Mouse (Mus musculus) liver, embryonic 14.5 days (tissue): Measurements from ENCODE around the gene Gm10447. TPM values are rescaled to one million over a fixed set of nuclear protein-coding genes. Genes with fewer than 3 reads are reported as not detected.

ENCODE experiments used
- ATAC-seq: fragments of 200-750 bp; cut with Nextera tagmentation; 2 replicates; pipeline ENCODE4 v1.8.0; 2017; ENCODE audit warnings: moderate number of reproducible peaks, mild to moderate bottlenecking, moderate library complexity; ENCODE audit not compliant: insufficient read depth
- DNase-seq, 3 experiments: peaks; one replicate each; pipeline ENCODE4 v3.0.0-alpha.2; 2012 to 2013; ENCODE audit warnings: low read depth in 3 of 3, low spot score in 3 of 3
- H3K27ac ChIP-seq: fragments of 300-500 bp; sonication (generic); 2 replicates; pipeline ENCODE4 v1.5.1; 2014; ENCODE audit warnings: moderate library complexity, mild to moderate bottlenecking, control low read depth, inconsistent platforms
- H3K27me3 ChIP-seq: fragments of 300-500 bp; sonication (generic); 2 replicates; pipeline ENCODE4 v1.6.1; 2014; ENCODE audit warnings: mild to moderate bottlenecking, low read length, moderate library complexity; ENCODE audit not compliant: control insufficient read depth, insufficient read depth
- H3K36me3 ChIP-seq: fragments of 300-500 bp; sonication (generic); replicated peaks from 2 replicates; pipeline ENCODE4 v1.6.1; 2014; ENCODE audit warnings: low read depth; ENCODE audit not compliant: control insufficient read depth, insufficient read depth
- H3K4me1 ChIP-seq, 2 experiments: fragments of 200-500 bp in 1 of 2; fragments of 300-500 bp in 1 of 2; sonication (generic) in 1 of 2; replicated peaks; 2 replicates each; pipeline ENCODE4 v1.6.1; 2012 to 2014; ENCODE audit warnings: antibody characterized with exemption in 1 of 2, inconsistent platforms in 1 of 2, low read length in 1 of 2; ENCODE audit not compliant: control insufficient read depth in 2 of 2, insufficient read depth in 2 of 2
- H3K4me2 ChIP-seq: fragments of 300-500 bp; sonication (generic); 2 replicates; pipeline ENCODE4 v1.6.1; 2014; ENCODE audit warnings: low read depth, mild to moderate bottlenecking, control low read depth, moderate library complexity
- H3K4me3 ChIP-seq, 2 experiments: fragments of 200-500 bp in 1 of 2; fragments of 300-500 bp in 1 of 2; sonication (generic) in 1 of 2; 2 replicates each; pipeline ENCODE4 v1.5.1; 2012 to 2014; ENCODE audit warnings: low read depth in 2 of 2, low read length in 2 of 2, mild to moderate bottlenecking in 2 of 2, control low read depth in 1 of 2, inconsistent platforms in 1 of 2, moderate library complexity in 1 of 2; ENCODE audit not compliant: insufficient read depth in 1 of 2
- H3K9ac ChIP-seq: fragments of 300-500 bp; sonication (generic); replicated peaks from 2 replicates; pipeline ENCODE4 v1.6.1; 2014; ENCODE audit warnings: mild to moderate bottlenecking, control low read depth, moderate library complexity
- H3K9me3 ChIP-seq: fragments of 300-500 bp; sonication (generic); 2 replicates; pipeline ENCODE4 v1.6.1; 2016; ENCODE audit warnings: low read length, mixed read lengths; ENCODE audit not compliant: control insufficient read depth
- CTCF ChIP-seq: IDR thresholded peaks from 2 replicates; pipeline ENCODE4 v1.5.1; 2016; ENCODE audit warnings: antibody characterized with exemption, low read depth, control low read depth
- EP300 ChIP-seq: IDR thresholded peaks from 2 replicates; pipeline ENCODE4 v1.6.1; 2016; ENCODE audit warnings: antibody characterized with exemption, low read depth
- WGBS: fragments of 180-500 bp; shearing (Covaris S2); extraction: QIAGEN DNeasy Blood & Tissue Kit; methylation state at CpG from one replicate; pipeline ENCODE4 v1.1.7; 2014; ENCODE audit not compliant: insufficient replicate concordance; 5-methylcytosine and 5-hydroxymethylcytosine counted together
- polyA plus RNA-seq, 2 experiments: library from polyadenylated mRNA; depleted of rRNA in 1 of 2; stranded (reverse) in 1 of 2; unstranded in 1 of 2; fragments of >200 nt; fragmentation: Nextera tagmentation in 1 of 2; extraction: Ambion mirVana in 1 of 2; gene quantifications; 2 replicates each; pipeline versions ENCODE4 v1.2.1 to v1.2.3; 2012 to 2014

Gm10447 gene
- polyA plus RNA-seq, 2 experiments: 0.19 TPM; not detected in 1

- 2% methylated on average over 62 of the region's 62 CpGs for WGBS
- H3K27ac ChIP-seq: peak overlapping the region; percentile 98
- peak overlapping the region; percentile 72 for H3K4me2 ChIP-seq
- H3K4me3 ChIP-seq: peak overlapping the region; percentile 66 to 92
- 0 out of 2 replicates have a peak, but pooled peaks cover 4% of the 10 kb centered on the region for H3K36me3 ChIP-seq
- no peak for TF ChIP-seq CTCF
- peaks cover 40% of the 10 kb centered on the region in 2 experiments for H3K4me1 ChIP-seq
- no peak for DNase-seq
- ATAC-seq: peak; percentile 0; the same call in 1 of the 2 replicates
- no peaks in the 10 kb centered on the region for H3K9me3 ChIP-seq
- H3K27me3 ChIP-seq: peaks cover 53% of the 10 kb centered on the region
- peak overlapping the region; percentile 75 for H3K9ac ChIP-seq
Observed at GRCm38 (mm10) chr11:53479171-53479782, 22.4 kb upstream of the Gm10447 start.

GRCm38 (mm10) chr11:53478383-53479170 is 21.7 kb upstream of the Gm10447 start:
- Histone ChIP-seq H3K9me3 (no peaks in the 10 kb centered on the region), H3K27ac (no peak overlapping the region), H3K36me3 (0 out of 2 replicates have a peak, but pooled peaks cover 4% of the 10 kb centered on the region), H3K27me3 (peaks cover 56% of the 10 kb centered on the region), H3K4me3 (peak overlapping the region; percentile 66 to 92), H3K4me2 (peak overlapping the region; percentile 72), H3K4me1 (peaks cover 34% of the 10 kb centered on the region in 2 experiments), H3K9ac (peak overlapping the region; percentile 75)
- TF ChIP-seq CTCF: 0 out of 2 replicates have a peak, but pooled peaks have one; percentile 6
- no peak for TF ChIP-seq EP300
- WGBS: 9% methylated on average over 79 of the region's 79 CpGs
- no peak for ATAC-seq
- no peak for DNase-seq

GRCm38 (mm10) chr11:53477833-53478232 is 20.9 kb upstream of the Gm10447 start:
- 0 out of 2 replicates have a peak, but pooled peaks cover 4% of the 10 kb centered on the region for H3K36me3 ChIP-seq
- TF ChIP-seq CTCF: no peak
- no peak for TF ChIP-seq EP300
- WGBS: 16% methylated on average over 7 of the region's 7 CpGs
- peak overlapping the region; percentile 72 for H3K4me2 ChIP-seq
- H3K9me3 ChIP-seq: no peaks in the 10 kb centered on the region
- H3K9ac ChIP-seq: peak overlapping the region; percentile 75
- H3K4me1 ChIP-seq: peaks cover 27 to 28% of the 10 kb centered on the region in 2 experiments
- peaks cover 59% of the 10 kb centered on the region for H3K27me3 ChIP-seq
- no peak for ATAC-seq
- no peak for DNase-seq
- H3K27ac ChIP-seq: no peak overlapping the region
- peak overlapping the region; percentile 66 to 92 for H3K4me3 ChIP-seq

- no peak for ATAC-seq
- peaks cover 69% of the 10 kb centered on the region for H3K27me3 ChIP-seq
- 0 out of 2 replicates have a peak, but pooled peaks cover 4% of the 10 kb centered on the region for H3K36me3 ChIP-seq
- peaks cover 10% of the 10 kb centered on the region in 2 experiments for H3K4me1 ChIP-seq
- no peak overlapping the region for H3K4me2 ChIP-seq
- whole genome bisulfite sequencing: 32% methylated on average over 8 of the region's 8 CpGs
- H3K4me3 ChIP-seq: no peak overlapping the region
- TF ChIP-seq EP300 (no peak), CTCF (no peak)
- H3K9me3 ChIP-seq: no peaks in the 10 kb centered on the region
- DNase-seq: no peak
- no peak overlapping the region for H3K27ac ChIP-seq
- H3K9ac ChIP-seq: no peak overlapping the region
Observed at GRCm38 (mm10) chr11:53475620-53476019, 18.7 kb upstream of the Gm10447 start.

GRCm38 (mm10) chr11:53472709-53473108 is 15.8 kb upstream of the Gm10447 start:
- no peak overlapping the region for H3K4me3 ChIP-seq
- no peak overlapping the region for H3K9ac ChIP-seq
- H3K4me1 ChIP-seq: peaks cover under 1 to 3% of the 10 kb centered on the region in 2 experiments; a peak in 3 of 4 replicates
- H3K4me2 ChIP-seq: no peak overlapping the region
- ATAC-seq (no peak), DNase-seq (no peak)
- peaks cover 59% of the 10 kb centered on the region for H3K27me3 ChIP-seq
- H3K36me3 ChIP-seq: no peaks in the 10 kb centered on the region
- 66% methylated on average over 3 of the region's 3 CpGs for WGBS
- TF ChIP-seq EP300 (no peak), CTCF (peak; percentile 59)
- H3K27ac ChIP-seq: no peak overlapping the region
- no peaks in the 10 kb centered on the region for H3K9me3 ChIP-seq
